Comparison of ENCODE assay signal across 8 mouse cellular contexts in genomic region chr3:22142846-22143641, GRCm38 (mm10).
DNase-seq lines count a peak whose midpoint lies in the region; ATAC-seq lines count a peak whose summit lies in the region.

No protein-coding gene starts in this region.

- intact Hi-C loops in left cerebral cortex, postnatal 4 days (cut with DNase I), result no loop called here

- no peak overlapping the region for H3K27ac ChIP-seq in liver, embryonic 11.5 days (ENCODE audit: low read depth, low read length)

- H3K4me2 ChIP-seq in liver, embryonic 11.5 days, result no peak overlapping the region

- 75% methylated on average over 5 of the region's 5 CpGs for WGBS in liver, embryonic 11.5 days

- ATAC-seq in liver, embryonic 11.5 days (replicated peaks; ENCODE audit: low FRiP score), result peak; percentile 66

- DNase-seq in cerebellum, postnatal 10 days, result peak; percentile 40 to 51
- DNase-seq in cerebellum, adult 9-11 months, result no peak
- DNase-seq in 416B (ENCODE audit: low read depth), result peak; percentile 81
- DNase-seq in brain, adult 2 months (ENCODE audit: low read depth, low spot score), result peak; percentile 56
- DNase-seq in liver, embryonic 11.5 days (ENCODE audit: low spot score), result no peak
- peak; percentile 15 for DNase-seq in spleen, adult 12 weeks (ENCODE audit: low spot score)
- DNase-seq in left cerebral cortex, postnatal 4 days, result no peak
- DNase-seq in layer of hippocampus, adult 9-10 months (ENCODE audit: low spot score), result no peak

- H3K36me3 ChIP-seq in liver, embryonic 11.5 days (ENCODE audit: control insufficient read depth, insufficient read depth, low read length), result no peaks in the 10 kb centered on the region

- H3K9me3 ChIP-seq in liver, embryonic 11.5 days (ENCODE audit: control insufficient read depth, low read length), result no peaks in the 10 kb centered on the region

- H3K4me3 ChIP-seq in liver, embryonic 11.5 days (ENCODE audit: low read depth, low read length), result no peak overlapping the region

- peaks cover 6% of the 10 kb centered on the region for H3K4me1 ChIP-seq in liver, embryonic 11.5 days (replicated peaks; ENCODE audit: control insufficient read depth, insufficient read depth, low read length)

- H3K27me3 ChIP-seq in liver, embryonic 11.5 days (replicated peaks; ENCODE audit: control insufficient read depth, insufficient read depth, low read length), result no peaks in the 10 kb centered on the region

- no peak overlapping the region for H3K9ac ChIP-seq in liver, embryonic 11.5 days (ENCODE audit: low read depth, low read length)

Comparison
In these comparisons a context has a peak if more than half of its experiments do, and no peak if none do; other contexts are left out.
1. DNase-seq: peak in cerebellum, postnatal 10 days (2 of 2), 416B (single experiment), brain, adult 2 months (single experiment) and spleen, adult 12 weeks (single experiment); none in cerebellum, adult 9-11 months (single experiment), liver, embryonic 11.5 days (single experiment), left cerebral cortex, postnatal 4 days (single experiment) and layer of hippocampus, adult 9-10 months (single experiment).